Mouse (Mus musculus) E14TG2a.4 (cell line): ENCODE results near the gene Zfp459.

Source experiments
- CTCF ChIP-seq: conservative IDR thresholded peaks from 2 replicates; pipeline ENCODE4 v1.5.1; 2014; ENCODE audit warnings: low read length
- NANOG ChIP-seq: IDR thresholded peaks from 2 replicates; pipeline ENCODE4 v1.6.1; 2014; ENCODE audit warnings: borderline replicate concordance, low read length, mixed read lengths

- TF ChIP-seq CTCF (peak; percentile 24), NANOG (no peak)
Measured at GRCm38 (mm10) chr13:67416811-67417210, 4.4 kb downstream of the Zfp459 start.
